Mouse (Mus musculus): ENCODE measurements around the gene Ids.
A peak's percentile ranks its signal among the peaks of the same experiment; 100 is the strongest.
"Not testable (repeated sequence)": the region's sequence is repeated elsewhere in the genome, so short reads cannot be mapped to it uniquely, and the experiment has no call there.

Gene Ids

DNA sequence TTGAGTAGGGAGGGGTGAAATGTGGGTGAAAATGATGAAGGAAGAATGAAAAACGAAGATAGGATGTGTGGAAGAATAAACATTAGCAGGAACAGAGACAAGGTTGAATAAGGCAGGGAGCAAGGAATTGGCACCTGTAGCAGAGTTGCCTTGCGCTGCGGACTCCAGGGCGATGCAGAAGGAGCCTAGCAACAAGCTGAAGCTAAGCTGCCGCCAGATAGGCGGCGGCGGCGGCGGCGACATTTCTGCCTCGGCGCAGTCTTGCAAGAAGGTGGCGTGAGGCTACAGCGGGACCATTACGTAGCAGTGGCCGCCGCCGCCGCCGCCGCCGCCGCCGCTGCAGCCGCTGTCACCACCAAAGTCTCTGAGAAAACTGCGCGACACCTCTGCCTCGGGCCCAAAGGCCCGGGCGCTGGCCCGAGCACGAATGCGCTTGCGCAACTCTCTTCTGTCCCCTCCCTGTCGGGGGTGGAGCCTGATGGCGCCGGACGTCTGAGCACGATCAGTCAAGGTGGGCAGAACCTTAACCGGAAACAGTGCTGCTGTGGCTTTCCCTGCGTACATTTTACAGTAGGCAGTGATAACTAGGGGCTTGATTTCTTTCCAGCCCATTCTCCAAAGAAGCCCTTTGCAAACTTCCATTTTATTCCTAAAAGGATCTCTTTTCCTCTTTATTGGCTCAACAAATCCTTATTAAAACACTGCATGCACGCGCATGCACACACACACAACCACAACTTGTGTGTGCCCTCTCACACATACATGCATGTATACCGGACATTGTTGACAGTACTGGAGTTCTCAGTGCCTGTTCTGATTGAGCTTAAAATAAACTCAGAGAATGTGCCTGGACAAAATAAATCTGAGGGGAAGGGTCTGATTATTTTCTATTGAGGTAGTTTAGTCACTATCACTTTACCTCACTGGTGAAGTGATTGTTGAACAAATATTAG, at the start of gene Ids:
Ids (minus strand) TSS at position 424 of the 953 bp plus-strand sequence.
- peak; percentile 78 for DNase-seq (ENCODE audit: low read depth, low spot score)

- not testable (repeated sequence) for DNase-seq (ENCODE audit: low read depth, low spot score)
Measured at GRCm38 (mm10) chrX:70392636-70393035, 27.8 kb upstream of the Ids start.

DNA sequence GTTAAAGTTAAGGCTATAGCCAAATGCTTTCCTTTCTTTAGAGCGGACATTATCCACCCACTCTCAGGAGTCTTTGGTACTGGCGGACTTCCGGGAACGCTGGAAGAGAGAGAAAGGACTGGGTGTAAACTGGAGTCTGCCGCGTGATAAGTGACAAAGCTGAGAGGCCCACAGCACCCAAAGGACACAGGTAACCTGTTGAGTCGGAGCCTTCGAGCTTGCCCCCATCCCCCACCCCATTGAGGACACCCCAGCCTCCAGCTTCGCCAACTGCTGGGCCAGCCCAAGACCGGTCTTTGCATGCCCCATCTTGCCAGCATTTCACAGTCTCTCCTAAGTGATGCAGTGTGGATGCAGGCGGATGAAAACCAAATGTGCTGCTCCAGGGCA, 21.1 kb upstream of the Ids start:
- DNase-seq (ENCODE audit: low read depth, low spot score): no peak

GRCm38 (mm10) chrX:70385276-70385961, 20.5 kb upstream of the Ids start, which contains the start of gene 1110012L19Rik:
Gene 1110012L19Rik, plus strand, starts transcription at chrX:70385877.
- DNase-seq (ENCODE audit: low read depth, low spot score): peak; percentile 91

DNA sequence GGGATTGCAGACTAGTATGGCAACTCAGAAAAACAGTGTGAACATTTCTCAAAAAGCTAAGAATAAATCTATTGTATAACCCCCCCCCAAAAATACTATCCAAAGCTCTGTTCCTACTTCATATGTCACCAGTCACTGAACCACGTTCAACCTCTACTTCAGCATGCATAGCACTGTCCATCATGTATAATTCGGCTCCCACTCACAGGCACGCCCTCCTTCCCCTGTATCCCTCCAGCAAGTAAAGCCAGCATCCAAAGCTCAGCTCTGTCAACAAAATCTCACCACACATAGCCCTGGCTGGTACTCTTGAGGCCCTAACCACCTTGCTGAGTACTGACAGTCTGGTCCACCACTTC, 20.0 kb upstream of the Ids start:
- no peak for DNase-seq (ENCODE audit: low read depth, low spot score)

GRCm38 (mm10) chrX:70374469-70375110, 9.7 kb upstream of the Ids start:
- DNase-seq (ENCODE audit: low read depth, low spot score): not testable (repeated sequence)

GRCm38 (mm10) chrX:70369758-70370157, 4.9 kb upstream of the Ids start:
- DNase-seq (ENCODE audit: low read depth, low spot score): not testable (repeated sequence)

GRCm38 (mm10) chrX:70364202-70364601, 682 bp downstream of the Ids start:
- DNase-seq (ENCODE audit: low read depth, low spot score): no peak

DNA sequence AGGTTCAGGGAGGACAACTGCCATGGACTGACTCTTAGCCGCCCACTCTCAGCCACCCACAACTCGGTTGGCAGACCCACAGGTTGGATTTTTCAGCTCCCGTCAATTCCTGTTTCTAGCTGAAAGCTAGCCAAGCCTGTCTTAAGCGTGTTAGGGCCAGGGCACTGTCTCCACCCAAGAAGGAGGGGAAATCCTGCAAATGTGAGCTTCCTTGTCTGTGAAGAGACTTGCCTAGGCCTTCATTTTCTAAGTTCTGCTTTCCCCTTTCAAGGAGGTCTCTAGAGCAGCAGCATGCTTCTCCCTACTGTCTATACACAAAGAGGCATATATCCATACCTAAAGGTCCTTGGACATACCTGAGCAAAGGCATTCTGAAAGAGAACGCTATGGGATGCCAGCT, 1.4 kb downstream of the Ids start:
- DNase-seq (ENCODE audit: low read depth, low spot score): peak; percentile 16

DNA sequence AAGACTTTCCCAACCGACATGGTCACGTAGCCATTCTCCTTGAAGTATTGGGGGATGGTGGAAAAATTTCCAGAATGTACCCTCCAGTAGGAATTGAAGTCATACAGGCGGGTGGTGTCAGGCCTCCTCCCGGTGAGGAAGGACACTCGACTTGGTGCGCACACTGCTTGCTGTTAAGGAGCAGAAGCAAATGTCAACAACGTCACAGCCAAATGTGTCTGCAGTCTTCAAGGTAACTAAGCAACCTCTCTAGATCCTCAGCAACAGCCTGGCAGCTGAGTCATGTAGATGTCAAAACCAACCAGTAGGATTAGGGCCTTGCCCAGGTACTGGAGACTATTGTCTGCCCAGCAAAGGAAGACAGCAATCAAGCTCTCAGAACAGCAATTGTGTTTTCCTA, 1.9 kb downstream of the Ids start:
- DNase-seq (ENCODE audit: low read depth, low spot score): peak; percentile 29

- DNase-seq (ENCODE audit: low read depth, low spot score): peak; percentile 22
Measured at GRCm38 (mm10) chrX:70330202-70330843, 34.6 kb downstream of the Ids start.

DNA sequence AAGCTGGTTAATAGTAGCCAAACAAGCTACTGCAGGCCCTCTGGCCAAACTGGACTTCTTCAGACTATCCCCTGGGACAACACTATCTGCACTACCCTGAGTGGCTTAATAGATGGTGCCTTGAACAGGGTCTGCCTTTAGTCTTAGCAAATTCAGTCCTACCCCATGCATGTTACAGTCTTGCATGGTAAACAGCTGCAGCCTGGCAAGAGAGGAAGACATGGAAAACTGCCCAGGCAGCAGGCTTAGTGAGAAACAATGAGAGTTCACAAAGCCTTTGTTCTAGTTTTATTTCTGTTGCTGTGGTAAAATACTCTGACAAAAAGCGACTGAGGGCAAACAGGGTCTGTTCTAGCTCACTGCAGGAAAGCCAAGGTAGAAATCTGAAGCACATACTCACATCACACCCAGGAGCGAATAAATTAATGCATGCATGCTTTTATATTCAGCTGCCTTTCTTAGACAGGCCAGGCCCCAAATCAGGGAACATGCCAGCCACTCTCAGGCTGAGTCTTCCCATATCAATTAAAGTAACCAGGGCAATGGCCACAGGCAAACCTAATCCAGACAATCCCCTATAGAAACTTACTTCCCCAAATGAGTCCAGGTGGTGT, 36.2 kb downstream of the Ids start:
- peak; percentile 12 for DNase-seq (ENCODE audit: low read depth, low spot score)

DNA sequence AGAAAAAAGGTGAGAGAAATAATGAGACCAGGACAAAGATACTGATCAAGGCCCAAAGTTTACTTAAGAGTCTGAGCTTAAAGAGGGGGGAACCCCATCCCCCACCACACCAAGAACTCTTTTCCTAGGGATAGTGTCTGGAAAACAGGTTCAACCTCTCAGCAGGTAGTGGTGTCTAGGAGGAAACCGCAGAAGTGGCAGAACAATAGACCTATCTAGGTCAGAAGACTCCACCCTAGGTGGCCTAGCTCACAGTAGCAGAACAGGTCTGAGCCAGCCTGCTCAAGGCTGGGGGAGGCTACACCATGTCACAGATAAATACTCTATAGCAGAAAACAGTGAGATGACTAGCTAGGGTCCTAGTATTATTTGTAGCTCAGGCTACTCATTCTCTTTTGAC, 37.2 kb downstream of the Ids start:
- DNase-seq (ENCODE audit: low read depth, low spot score): no peak

- DNase-seq (ENCODE audit: low read depth, low spot score): no peak
Measured at GRCm38 (mm10) chrX:70319254-70319653, 45.6 kb downstream of the Ids start.

GRCm38 (mm10) chrX:70314949-70315641, 49.8 kb downstream of the Ids start:
- no peak for DNase-seq (ENCODE audit: low read depth, low spot score)

All from telencephalon, adult 2 months (tissue).